Mouse (Mus musculus): ENCODE results near the gene Mrpl19.

Gene Mrpl19

DNA sequence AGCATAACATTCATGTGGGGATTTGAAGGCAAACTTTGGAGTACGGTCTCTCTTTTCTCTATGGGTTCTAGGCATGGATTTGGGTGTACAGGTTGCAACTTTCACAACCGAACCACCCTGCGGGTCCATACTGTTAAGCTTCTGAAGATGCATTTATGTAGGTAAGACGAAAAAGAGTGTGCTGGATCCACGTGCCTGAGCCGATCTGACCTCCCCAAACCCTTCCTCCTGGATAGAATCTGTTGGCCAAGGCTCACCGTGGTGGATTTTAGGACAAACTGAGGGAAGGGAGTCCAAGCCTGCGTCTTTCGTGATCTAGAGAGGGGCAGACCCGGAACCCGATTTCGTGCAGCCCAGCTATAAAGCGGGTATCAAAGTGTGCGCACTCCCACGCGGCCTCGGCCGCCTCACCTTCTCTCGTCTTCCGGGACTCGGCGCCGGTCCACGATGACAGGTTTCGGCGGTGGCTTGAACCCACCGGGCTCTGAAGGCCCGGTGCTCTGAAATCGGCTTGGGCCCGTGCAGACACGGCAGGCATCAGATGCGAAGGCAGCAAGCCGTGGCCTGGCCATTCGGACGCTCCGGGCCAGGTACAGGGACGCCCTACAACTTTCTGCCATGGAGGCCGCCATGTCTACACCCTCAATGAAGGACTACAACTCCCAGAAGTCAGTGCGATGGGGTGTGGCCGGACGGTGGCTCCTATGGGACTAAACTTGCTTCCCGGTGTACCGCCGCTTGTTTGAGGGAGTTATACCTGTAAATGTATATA, at the start of gene Mrpl19:
Mrpl19 (minus strand) TSS at position 663 of the 772 bp plus-strand sequence.
- DNase-seq (ENCODE audit: low read depth) = peak; percentile 94

- no peak for DNase-seq (ENCODE audit: low read depth)
Measured at GRCm38 (mm10) chr6:82012392-82012791, 46.6 kb upstream of the Mrpl19 start.

GRCm38 (mm10) chr6:81990049-81990810, 24.5 kb upstream of the Mrpl19 start:
- DNase-seq (ENCODE audit: low read depth) = no peak

- no peak for DNase-seq (ENCODE audit: low read depth)
Measured at GRCm38 (mm10) chr6:81988341-81988740, 22.6 kb upstream of the Mrpl19 start.

DNA sequence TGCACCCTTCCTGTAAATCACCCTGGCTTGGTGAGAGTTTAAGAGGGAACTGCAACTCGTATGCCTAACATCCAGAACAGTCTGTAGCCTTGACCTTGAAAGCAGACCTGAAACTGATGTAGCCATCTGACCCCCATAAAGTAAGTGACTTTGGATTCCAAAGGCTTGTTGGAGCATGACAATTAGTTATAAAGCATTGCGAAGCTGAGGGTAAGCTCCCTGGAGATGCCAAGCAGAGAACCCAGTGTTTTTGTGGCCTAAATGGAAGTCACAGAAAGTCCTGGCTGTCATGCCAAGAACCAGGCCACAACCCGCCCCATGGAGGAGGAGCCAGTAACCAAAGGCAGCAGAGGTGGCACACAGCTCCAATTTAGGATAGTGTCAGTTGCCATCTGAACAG, 21.8 kb upstream of the Mrpl19 start:
- DNase-seq (ENCODE audit: low read depth) = no peak

GRCm38 (mm10) chr6:81987010-81987409, 21.3 kb upstream of the Mrpl19 start:
- peak; percentile 59 for DNase-seq (ENCODE audit: low read depth)

- DNase-seq (ENCODE audit: low read depth) = no peak
Measured at GRCm38 (mm10) chr6:81986599-81986998, 20.8 kb upstream of the Mrpl19 start.

GRCm38 (mm10) chr6:81986171-81986570, 20.4 kb upstream of the Mrpl19 start:
- DNase-seq (ENCODE audit: low read depth) = no peak

DNA sequence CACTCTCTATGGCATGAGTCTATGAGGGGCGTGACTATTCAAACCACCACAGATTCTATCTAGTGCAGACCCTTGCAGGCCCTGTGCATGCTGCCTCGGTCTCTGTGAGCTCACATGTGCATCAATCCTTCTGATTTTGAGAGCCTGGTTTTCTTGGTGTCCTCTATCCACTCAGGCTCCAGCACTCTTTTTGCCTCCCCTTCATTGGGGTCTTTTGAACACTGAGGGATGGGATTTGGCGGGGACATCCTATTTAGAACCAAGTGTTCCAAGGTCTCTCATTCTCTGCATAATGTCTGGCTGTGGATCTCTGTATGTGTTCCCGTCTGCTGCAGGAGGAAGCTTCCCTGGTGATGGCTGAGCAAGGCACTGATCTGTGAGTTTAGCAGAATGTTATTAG, 13.5 kb upstream of the Mrpl19 start:
- DNase-seq (ENCODE audit: low read depth) = no peak

GRCm38 (mm10) chr6:81975971-81976621, 10.3 kb upstream of the Mrpl19 start:
- DNase-seq (ENCODE audit: low read depth) = peak; percentile 68

- no peak for DNase-seq (ENCODE audit: low read depth)
Measured at GRCm38 (mm10) chr6:81972595-81972994, 6.8 kb upstream of the Mrpl19 start.

GRCm38 (mm10) chr6:81971196-81971595, 5.4 kb upstream of the Mrpl19 start:
- no peak for DNase-seq (ENCODE audit: low read depth)

- DNase-seq (ENCODE audit: low read depth) = no peak
Measured at GRCm38 (mm10) chr6:81966068-81966544, 348 bp upstream of the Mrpl19 start.

- no peak for DNase-seq (ENCODE audit: low read depth)
Measured at GRCm38 (mm10) chr6:81960284-81960683, 5.5 kb downstream of the Mrpl19 start.

- no peak for DNase-seq (ENCODE audit: low read depth)
Measured at GRCm38 (mm10) chr6:81959866-81960265, 5.9 kb downstream of the Mrpl19 start.

DNA sequence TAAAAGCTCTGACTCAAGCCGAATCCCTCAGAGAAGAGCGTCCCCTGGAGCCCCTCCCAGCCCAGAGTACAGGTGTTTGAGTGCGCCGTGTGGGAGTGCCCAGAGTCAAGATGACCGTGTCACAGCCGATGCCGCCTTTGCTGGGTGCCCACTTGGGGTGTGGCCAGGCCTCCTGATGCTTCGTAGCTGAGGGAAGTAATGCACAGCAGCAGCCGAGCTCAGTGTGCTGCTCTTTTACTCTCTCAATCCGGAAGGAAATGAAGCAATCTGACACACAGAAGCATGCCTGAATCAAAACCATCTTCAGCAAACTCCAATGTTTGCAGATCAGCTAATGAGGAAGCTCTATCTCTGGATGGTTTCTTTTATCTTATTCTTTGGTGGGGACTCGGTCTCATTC, 7.8 kb downstream of the Mrpl19 start:
- no peak for DNase-seq (ENCODE audit: low read depth)

DNA sequence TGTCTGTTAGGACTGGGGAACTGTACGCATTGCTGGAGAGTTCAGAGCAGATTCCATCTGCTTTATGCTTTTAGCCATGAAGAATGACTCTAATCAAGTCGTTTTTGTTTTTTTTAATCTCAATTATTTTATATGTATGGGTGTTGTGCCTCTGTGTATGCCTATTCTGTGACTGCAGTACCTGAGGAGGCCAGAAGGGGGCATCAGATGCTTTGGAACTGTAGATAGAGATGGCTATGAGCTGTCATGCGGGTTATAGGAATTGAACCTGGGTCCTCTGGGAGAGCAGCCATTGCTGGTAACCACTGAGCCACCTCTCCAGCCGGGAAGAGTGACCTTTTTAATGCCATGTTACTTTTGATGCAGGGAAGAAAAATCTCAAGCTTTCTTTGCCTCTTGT, 9.4 kb downstream of the Mrpl19 start:
- peak; percentile 48 for DNase-seq (ENCODE audit: low read depth)

DNA sequence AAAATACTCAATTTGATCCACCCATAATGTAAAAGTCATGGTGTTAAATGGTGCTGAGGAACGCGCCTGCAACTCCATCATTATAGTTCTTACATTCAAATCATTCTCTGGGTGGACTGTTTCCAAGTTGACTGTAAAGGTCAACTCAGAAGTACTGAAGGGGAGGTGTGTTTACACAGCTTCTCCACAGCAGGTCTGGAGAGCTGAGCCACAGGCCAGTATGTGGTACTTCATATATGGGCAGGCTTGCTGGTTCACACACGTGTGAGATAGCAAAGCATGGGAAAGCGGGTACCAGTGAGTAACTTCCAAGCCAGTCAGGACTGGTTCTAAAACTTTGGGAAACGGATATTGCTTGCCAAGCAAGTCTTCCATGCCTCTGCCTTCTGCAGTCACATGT, 10.6 kb downstream of the Mrpl19 start:
- no peak for DNase-seq (ENCODE audit: low read depth)

DNA sequence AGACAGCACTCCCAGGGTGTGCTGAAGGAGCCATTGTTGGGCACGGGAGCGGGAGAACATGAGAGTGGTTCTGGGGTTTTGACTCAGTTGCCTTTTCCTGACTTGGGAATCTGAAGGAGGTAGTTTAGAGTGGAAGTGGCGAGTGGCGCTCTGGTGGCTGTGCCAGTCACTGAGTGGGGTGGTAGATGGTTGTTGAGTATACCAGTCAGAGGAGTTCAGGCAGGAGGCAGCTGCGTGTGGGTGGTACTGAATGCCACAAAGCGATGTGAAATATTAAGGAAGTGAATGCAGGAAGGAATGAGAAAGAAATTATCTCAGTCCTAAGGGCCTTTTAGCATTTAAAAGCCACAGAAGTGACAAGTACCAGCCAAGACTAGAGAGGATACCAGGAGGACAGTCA, 18.9 kb downstream of the Mrpl19 start:
- no peak for DNase-seq (ENCODE audit: low read depth)

DNA sequence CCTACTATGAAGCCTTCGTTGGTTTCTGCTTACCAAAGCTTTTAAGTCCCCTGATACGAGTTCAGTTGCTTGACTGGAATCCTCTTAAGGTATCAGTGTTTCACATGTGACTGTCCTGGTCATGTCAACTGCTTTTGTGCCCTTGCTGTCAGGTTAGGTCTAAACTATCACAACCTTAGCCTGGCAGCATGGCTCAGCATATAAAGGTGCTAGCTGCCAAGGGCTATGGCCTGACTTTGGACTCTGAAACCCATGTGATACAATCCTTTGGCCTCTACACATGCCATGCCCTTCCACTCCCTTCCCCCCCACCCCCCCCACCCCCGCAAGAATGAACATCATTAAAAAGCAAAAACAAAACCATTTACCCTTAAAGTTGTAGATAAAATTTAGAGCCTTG, 21.3 kb downstream of the Mrpl19 start:
- DNase-seq (ENCODE audit: low read depth) = no peak

- DNase-seq (ENCODE audit: low read depth) = no peak
Measured at GRCm38 (mm10) chr6:81943281-81943680, 22.5 kb downstream of the Mrpl19 start.

- DNase-seq (ENCODE audit: low read depth) = no peak
Measured at GRCm38 (mm10) chr6:81941718-81942117, 24.0 kb downstream of the Mrpl19 start.

GRCm38 (mm10) chr6:81933281-81933680, 32.5 kb downstream of the Mrpl19 start:
- DNase-seq (ENCODE audit: low read depth) = peak; percentile 23
